Mouse (Mus musculus) fat pad, adult 2 months (tissue): ENCODE data around the gene Rfc5.
"Not testable (repeated sequence)": the region's sequence is repeated elsewhere in the genome, so short reads cannot be mapped to it uniquely, and the experiment has no call there.

ENCODE experiments used
- DNase-seq: peaks from one replicate; pipeline ENCODE4 v3.0.0-alpha.2; 2011; ENCODE audit warnings: low read depth, low spot score; ENCODE audit errors: extremely low read depth

Gene Rfc5

DNA sequence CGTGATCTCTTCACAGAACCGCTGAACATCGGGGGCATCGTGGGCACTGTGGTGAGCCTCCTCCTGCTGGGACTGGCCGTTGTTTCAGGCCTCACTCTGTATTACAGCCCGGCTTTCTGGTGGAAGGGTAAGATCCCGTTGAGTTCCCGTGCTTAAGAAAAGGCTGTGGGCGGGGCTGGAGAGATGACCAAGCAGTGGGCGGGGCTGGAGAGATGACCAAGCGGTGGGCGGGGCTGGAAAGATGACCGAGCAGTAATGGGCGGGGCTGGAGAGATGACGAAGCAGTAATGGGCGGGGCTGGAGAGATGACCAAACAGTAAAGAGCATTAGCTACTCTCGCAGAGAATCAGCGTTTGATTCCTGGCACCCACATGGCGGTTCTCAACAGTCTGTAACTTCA lies 40.6 kb downstream of the Rfc5 start:
- no peak for DNase-seq

DNA sequence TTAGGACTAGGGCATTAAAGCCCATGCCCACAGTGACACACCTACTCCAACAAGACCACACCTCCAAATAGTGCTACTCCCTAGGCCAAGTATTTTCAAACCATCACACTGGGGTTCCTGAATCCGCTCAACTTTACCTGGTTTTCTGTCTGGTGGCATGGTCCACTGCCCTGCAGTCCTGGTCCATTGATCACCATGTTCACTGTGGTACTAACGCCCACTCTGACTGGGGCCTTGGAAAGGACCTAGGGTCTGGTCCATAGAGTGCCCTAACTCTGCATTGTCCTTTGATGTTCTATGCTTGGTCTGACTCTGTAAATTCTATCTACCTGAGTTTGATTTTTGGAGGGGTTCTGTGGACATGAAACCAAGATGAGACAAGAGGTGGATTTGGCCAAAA lies 41.0 kb downstream of the Rfc5 start:
- no peak for DNase-seq

DNA sequence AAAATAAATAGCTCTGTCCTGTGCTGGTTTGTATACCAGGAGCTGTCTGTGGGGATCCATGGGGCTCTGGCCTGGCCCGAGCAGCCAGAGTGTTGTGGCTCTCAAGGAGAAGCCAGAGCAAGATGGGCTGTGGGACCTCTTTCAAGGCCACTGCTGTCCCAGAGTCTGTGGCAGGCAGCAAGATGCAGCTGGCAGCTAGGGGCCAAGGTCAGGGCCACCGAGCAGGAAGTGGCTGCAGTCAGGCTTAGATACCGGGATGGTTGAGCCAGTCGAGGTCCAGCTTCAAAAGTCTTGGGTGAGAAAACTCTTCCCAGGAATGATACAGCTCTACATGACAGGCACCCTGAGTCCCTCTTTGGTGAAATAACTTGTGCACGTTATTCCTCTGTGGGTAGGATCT lies 41.8 kb downstream of the Rfc5 start:
- DNase-seq = no peak

DNA sequence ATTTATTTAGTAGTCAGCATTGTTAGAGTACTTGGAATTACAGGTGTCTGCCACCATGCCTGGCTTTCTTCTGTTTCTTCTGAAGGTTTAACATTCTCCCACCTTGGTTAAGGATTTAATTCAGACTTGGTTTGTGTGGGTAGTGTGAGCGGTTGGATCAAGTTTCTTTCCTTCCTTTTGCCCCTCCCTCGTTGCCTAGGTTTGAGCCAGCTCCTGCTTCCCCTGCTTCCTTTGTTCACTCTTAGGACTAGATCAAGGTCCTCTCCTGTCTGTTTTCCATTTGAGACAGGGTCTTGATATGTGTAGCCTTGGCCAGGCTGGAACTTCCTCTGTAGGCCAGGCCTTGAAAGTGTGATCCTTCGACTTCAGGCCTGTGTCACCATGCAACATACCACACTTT lies 42.6 kb downstream of the Rfc5 start:
- no peak for DNase-seq

DNA sequence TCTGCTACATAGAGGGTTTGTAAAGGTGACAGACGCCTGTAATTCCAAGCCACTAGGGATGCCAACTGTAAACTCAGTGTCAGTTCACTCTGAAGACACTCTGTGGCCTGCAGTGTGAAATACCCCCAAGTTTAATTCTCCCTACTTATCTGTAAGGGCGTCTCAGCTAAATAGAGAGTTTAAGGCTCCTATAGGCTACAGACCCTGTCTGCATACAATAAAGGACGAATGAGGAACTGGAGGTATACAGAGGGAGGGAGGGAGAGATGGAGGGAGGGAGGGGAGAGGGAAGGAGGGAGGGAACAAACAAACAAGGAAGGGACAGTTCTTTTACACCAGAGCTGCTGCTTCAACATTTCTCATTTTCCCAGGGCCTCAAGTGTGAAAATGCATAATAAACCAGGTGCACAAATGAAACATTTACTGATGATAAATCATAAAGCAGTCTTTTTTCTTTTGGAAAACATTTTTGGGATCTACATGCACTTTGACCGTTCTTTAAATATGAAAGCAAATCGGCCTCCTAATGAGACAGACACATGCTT lies 43.3 kb downstream of the Rfc5 start:
- no peak for DNase-seq

DNA sequence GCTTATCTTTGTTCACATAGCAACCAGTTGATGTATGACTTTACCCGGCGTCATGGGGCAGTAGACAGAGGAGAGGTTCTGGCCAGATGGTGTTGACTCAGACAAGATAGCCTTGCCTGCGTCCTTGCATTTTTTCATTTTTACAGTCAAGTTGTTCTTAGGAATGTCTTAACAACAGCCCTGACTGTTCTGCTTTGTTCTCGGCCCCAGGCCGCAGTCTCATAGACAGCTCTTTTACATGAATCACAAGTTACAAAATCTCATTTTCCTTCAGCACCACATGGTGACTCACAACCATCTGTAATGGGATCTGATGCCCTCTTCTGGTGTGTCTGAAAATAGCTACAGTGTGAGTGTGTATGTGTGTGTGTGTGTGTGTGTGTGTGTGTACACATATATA lies 44.4 kb downstream of the Rfc5 start:
- not testable (repeated sequence) for DNase-seq

DNA sequence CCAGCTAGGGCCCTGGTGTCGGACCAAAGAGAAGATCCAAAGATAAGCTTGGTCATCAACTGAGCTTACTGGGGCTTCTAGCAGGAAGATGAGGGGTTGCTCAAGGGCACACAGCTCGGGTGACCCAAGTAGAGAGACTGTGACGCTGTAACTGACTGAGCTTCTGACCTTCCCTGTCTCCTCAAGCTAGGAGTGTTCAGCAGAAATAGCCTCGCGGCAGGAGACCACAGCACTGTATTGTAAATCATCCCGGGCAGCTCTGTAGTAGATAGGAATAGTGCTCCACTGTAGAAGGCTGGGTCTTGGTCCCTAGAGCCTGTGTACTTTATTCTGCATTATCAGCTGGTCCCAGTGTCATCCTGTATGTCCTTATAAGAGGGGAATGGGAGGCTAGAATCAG lies 47.0 kb downstream of the Rfc5 start:
- DNase-seq = no peak

DNA sequence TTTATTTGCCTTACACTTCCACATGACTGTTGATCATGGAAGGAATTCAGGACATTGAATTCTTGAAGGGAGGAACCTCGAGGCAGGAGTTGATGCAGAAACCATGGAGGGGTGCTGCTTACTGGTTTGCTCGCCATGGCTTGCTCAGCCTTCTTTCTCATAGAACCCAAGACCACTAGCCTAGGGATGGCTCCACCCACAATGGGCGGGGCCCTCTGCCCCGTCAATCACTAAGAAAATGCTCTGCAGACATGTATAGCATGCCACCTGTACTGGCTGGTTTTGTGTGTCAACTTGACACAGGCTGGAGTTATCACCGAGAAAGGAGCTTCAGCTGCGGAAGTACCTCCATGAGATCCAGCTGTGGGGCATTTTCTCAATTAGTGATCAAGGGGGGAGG lies 48.8 kb downstream of the Rfc5 start:
- DNase-seq = no peak

DNA sequence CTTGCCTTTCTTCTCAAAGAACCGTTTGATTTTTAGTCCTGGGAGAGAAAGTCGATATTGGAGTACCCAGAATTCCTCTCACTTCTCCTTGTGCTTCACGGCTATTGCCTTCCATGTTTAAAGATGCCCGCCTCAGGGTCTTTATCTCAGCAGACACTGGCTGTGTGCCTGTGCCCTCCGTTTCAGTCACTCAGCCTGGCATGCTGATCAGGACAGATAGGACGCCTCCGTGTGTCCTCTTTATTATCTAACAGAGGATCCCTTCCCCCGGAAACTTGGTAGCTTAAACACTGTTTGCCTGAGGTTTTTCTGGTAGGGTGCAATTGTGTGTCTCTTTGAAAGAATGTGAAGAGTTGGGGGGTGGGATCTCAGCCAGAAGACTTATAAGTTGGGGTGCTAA lies 50.3 kb downstream of the Rfc5 start:
- no peak for DNase-seq

DNA sequence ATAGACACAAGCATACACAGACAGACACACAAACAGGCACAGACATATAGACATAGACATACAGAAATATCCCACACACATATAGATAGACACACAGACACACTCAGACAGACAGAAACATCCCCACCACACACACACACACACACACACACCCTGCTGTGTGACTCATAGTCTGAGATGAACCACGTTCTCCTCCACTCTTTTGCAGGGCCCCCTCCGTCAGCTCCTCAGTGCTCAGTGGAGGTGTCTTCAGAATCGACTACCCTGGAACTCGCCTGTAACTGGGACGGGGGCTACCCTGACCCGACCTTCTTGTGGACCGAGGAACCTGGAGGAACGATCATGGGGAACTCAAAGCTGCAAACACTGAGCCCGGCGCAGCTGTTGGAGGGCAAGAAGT lies 50.8 kb downstream of the Rfc5 start:
- DNase-seq = no peak

DNA sequence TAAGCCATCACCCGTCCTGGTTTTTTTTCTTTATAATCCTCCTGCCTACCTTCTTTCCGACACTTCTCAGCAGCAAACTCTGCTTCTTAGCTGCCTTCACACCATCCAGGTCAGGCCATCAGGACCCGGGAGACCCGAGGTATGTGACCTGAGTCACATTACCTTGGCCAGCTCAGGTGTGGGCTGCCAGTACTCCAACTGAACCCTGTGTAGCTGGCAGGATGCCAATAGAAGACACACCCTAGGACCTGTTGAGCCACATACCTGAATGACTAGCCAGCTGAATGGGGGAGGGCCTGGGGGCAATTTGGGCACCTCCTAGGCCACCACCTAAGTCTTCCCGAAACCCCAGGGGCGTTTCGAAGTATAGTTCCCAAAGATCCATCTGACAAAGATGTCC lies 58.4 kb downstream of the Rfc5 start:
- no peak for DNase-seq
